ENCODE assay signal across 27 mouse cellular contexts in the genomic region with DNA sequence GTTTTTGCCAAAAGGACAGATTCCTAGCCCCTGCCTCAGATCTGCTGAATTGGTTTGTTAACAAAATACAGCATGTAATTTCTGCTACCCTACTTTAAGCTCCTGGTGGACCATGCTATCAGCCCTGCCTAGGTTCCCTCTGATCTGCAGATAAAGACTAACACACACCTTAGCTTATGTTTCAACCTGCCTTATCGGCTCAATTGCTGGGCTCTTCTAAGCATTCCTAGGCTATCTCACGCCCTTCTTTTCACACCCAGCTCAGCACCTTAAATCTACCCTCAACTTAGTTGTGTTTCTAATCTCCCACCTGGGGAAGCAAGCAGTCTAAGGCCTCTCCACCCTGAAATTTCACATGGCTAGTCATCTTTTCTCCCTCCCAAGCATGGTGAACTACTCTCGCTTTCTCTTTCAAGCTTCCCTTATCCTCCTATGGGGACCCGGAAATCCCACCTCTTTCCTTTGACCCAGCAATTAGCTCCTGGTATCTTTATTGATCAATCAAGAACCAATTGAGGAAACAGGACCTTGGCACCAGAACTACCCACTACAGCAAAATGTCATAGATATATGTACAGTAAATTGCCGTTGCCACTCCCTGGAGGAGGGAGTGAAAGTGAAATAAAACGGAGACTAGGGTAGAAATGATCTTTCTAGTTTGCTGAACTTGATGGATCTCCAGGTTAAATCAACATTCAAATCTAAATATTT.
DNase-seq lines count a peak whose midpoint lies in the region; ATAC-seq and TF ChIP-seq lines count a peak whose summit lies in the region.
"Had no signal": no experiment of that assay in that cellular context is flagged by ENCODE, and none has a peak within 500 bp of the region (broad histone marks: within the 10 kb centered on the region; RNA-seq: fewer than 3 reads in every experiment).

No protein-coding gene starts in this region.

- WGBS in stomach, embryonic 15.5 days = 72% methylated on average over 6 of the region's 6 CpGs
- 61% methylated on average over 6 of the region's 6 CpGs for WGBS in stomach, postnatal 0 days
- WGBS in intestine, postnatal 0 days = 39% methylated on average over 6 of the region's 6 CpGs
- 28% methylated on average over 6 of the region's 6 CpGs for WGBS in small intestine, adult 2 months

- no peak for DNase-seq in stomach, postnatal 0 days (ENCODE audit: low spot score)
- DNase-seq in testis, postnatal 14 days (ENCODE audit: low spot score) = no peak
- DNase-seq: adrenal gland, adult 2 months; adrenal gland, postnatal 10 days; adrenal gland, postnatal 25 days; B cell, adult 2 months; cerebellum, adult 11 months; cerebellum, adult 18-20 months; cerebellum, adult 8-10 months; cerebellum, adult 9-11 months; cerebellum, postnatal 14 days; cerebellum, postnatal 36 days; embryo, embryonic 11 days had no signal

- no peaks in the 10 kb centered on the region for H3K9me3 ChIP-seq in stomach, embryonic 15.5 days
- no peaks in the 10 kb centered on the region for H3K9me3 ChIP-seq in stomach, postnatal 0 days (ENCODE audit: control insufficient read depth, low read length)
- H3K9me3 ChIP-seq in intestine, postnatal 0 days (ENCODE audit: control insufficient read depth) = no peaks in the 10 kb centered on the region
- H3K9me3 ChIP-seq: embryonic facial prominence, embryonic 13.5 days; embryonic facial prominence, embryonic 15.5 days; forebrain, embryonic 10.5 days; forebrain, embryonic 12.5 days; G1E had no signal

- no peak overlapping the region for H3K4me2 ChIP-seq in stomach, embryonic 15.5 days
- no peak overlapping the region for H3K4me2 ChIP-seq in stomach, postnatal 0 days (replicated peaks; ENCODE audit: low read depth)
- H3K4me2 ChIP-seq in intestine, postnatal 0 days (replicated peaks; ENCODE audit: low read depth) = 0 out of 2 replicates have a peak overlapping the region, but pooled peaks have one; percentile 28
- H3K4me2 ChIP-seq: embryonic facial prominence, embryonic 13.5 days; embryonic facial prominence, embryonic 15.5 days; forebrain, embryonic 12.5 days had no signal

- H3K27ac ChIP-seq in stomach, embryonic 15.5 days = no peak overlapping the region
- H3K27ac ChIP-seq in stomach, postnatal 0 days (replicated peaks) = no peak overlapping the region
- H3K27ac ChIP-seq in intestine, postnatal 0 days (ENCODE audit: low read depth, low read length) = no peak overlapping the region
- peak overlapping the region; percentile 59; the same call in 1 of the 2 replicates for H3K27ac ChIP-seq in small intestine, adult 2 months (ENCODE audit: insufficient read depth, low read depth, low read length)
- H3K27ac ChIP-seq: embryonic facial prominence, embryonic 13.5 days; embryonic facial prominence, embryonic 15.5 days; forebrain, embryonic 10.5 days; forebrain, embryonic 12.5 days had no signal

- no peak for TF ChIP-seq EP300 in stomach, postnatal 0 days (optimal IDR thresholded peaks at IDR 0.05)

- no peak for TF ChIP-seq POLR2A in small intestine, adult 2 months (IDR thresholded peaks at IDR 0.05; ENCODE audit: low read depth, low read length)

- peak; percentile 53 for ATAC-seq in stomach, embryonic 15.5 days (ENCODE audit: insufficient read depth, low FRiP score, low read depth)
- ATAC-seq in stomach, postnatal 0 days (ENCODE audit: low FRiP score, low TSS enrichment) = no peak
- ATAC-seq in intestine, postnatal 0 days = peak; percentile 81
- ATAC-seq in inflammation-experienced regulatory T-cells, adult 6 months = no peak
- ATAC-seq: CD4-positive, CD25-positive, alpha-beta regulatory T cell, adult 4 months; forebrain, embryonic 14.5 days; forebrain, embryonic 16.5 days had no signal

- H3K36me3 ChIP-seq in stomach, embryonic 15.5 days = no peaks in the 10 kb centered on the region
- no peaks in the 10 kb centered on the region for H3K36me3 ChIP-seq in stomach, postnatal 0 days (ENCODE audit: control insufficient read depth, insufficient read depth, low read length)
- no peaks in the 10 kb centered on the region for H3K36me3 ChIP-seq in intestine, postnatal 0 days (ENCODE audit: control insufficient read depth, insufficient read depth)
- H3K36me3 ChIP-seq in small intestine, adult 2 months (ENCODE audit: control insufficient read depth, insufficient read depth, low read length) = no peaks in the 10 kb centered on the region
- H3K36me3 ChIP-seq: embryonic facial prominence, embryonic 13.5 days; embryonic facial prominence, embryonic 15.5 days; forebrain, embryonic 10.5 days; forebrain, embryonic 12.5 days; G1E had no signal

- TF ChIP-seq CTCF in stomach, postnatal 0 days (IDR thresholded peaks at IDR 0.05; ENCODE audit: low read depth) = no peak
- no peak for TF ChIP-seq CTCF in intestine, postnatal 0 days (IDR thresholded peaks at IDR 0.05; ENCODE audit: low read depth)
- TF ChIP-seq CTCF in small intestine, adult 2 months (IDR thresholded peaks at IDR 0.05; ENCODE audit: extremely low read depth, insufficient read length, insufficient replicate concordance, low read depth, low read length) = no peak

- no peak overlapping the region for H3K4me3 ChIP-seq in stomach, embryonic 15.5 days (replicated peaks)
- no peak overlapping the region for H3K4me3 ChIP-seq in stomach, postnatal 0 days (ENCODE audit: low read depth, low read length)
- H3K4me3 ChIP-seq in intestine, postnatal 0 days (ENCODE audit: low read depth, low read length) = no peak overlapping the region
- H3K4me3 ChIP-seq in small intestine, adult 2 months (ENCODE audit: low read depth, low read length) = no peak overlapping the region
- H3K4me3 ChIP-seq: embryonic facial prominence, embryonic 13.5 days; embryonic facial prominence, embryonic 15.5 days; erythroblast, embryonic 14.5 days; forebrain, embryonic 10.5 days; forebrain, embryonic 12.5 days had no signal

- H3K27me3 ChIP-seq in stomach, embryonic 15.5 days (replicated peaks) = no peaks in the 10 kb centered on the region
- H3K27me3 ChIP-seq in stomach, postnatal 0 days (ENCODE audit: control insufficient read depth, insufficient read depth, low read length) = no peaks in the 10 kb centered on the region
- H3K27me3 ChIP-seq in intestine, postnatal 0 days (replicated peaks; ENCODE audit: control insufficient read depth, insufficient read depth, low read length) = no peaks in the 10 kb centered on the region
- H3K27me3 ChIP-seq in small intestine, adult 2 months (ENCODE audit: control insufficient read depth, insufficient read depth, low read length) = no peaks in the 10 kb centered on the region
- H3K27me3 ChIP-seq: CH12.LX; embryonic facial prominence, embryonic 13.5 days; embryonic facial prominence, embryonic 15.5 days; forebrain, embryonic 12.5 days had no signal

- no peaks in the 10 kb centered on the region for H3K4me1 ChIP-seq in stomach, embryonic 15.5 days
- H3K4me1 ChIP-seq in stomach, postnatal 0 days (replicated peaks; ENCODE audit: control insufficient read depth, insufficient read depth) = no peaks in the 10 kb centered on the region
- H3K4me1 ChIP-seq in intestine, postnatal 0 days (replicated peaks; ENCODE audit: control insufficient read depth, insufficient read depth, low read length) = no peaks in the 10 kb centered on the region
- no peaks in the 10 kb centered on the region; the same call in 1 of the 2 replicates for H3K4me1 ChIP-seq in small intestine, adult 2 months (ENCODE audit: control insufficient read depth, insufficient read depth, insufficient read length, low read length)
- H3K4me1 ChIP-seq: embryonic facial prominence, embryonic 13.5 days; embryonic facial prominence, embryonic 15.5 days; forebrain, embryonic 10.5 days; forebrain, embryonic 12.5 days had no signal

- H3K9ac ChIP-seq in stomach, embryonic 15.5 days = no peak overlapping the region
- no peak overlapping the region for H3K9ac ChIP-seq in stomach, postnatal 0 days (ENCODE audit: low read length)
- H3K9ac ChIP-seq in intestine, postnatal 0 days (ENCODE audit: low read depth, low read length) = no peak overlapping the region
- H3K9ac ChIP-seq: embryonic facial prominence, embryonic 13.5 days; embryonic facial prominence, embryonic 15.5 days; forebrain, embryonic 12.5 days had no signal

Comparison
In these comparisons a context has a peak if more than half of its experiments do, and no peak if none do; other contexts are left out.
1. ATAC-seq: peak in stomach, embryonic 15.5 days (single experiment) and intestine, postnatal 0 days (single experiment); none in stomach, postnatal 0 days (single experiment) and inflammation-experienced regulatory T-cells, adult 6 months (single experiment).